Mouse (Mus musculus) testis, postnatal 14 days (tissue): ENCODE measurements around the gene Prkaa1.

Experiments used
- DNase-seq: peaks from one replicate; pipeline ENCODE4 v3.0.0; 2021; ENCODE audit warnings: low spot score

Gene Prkaa1

DNA sequence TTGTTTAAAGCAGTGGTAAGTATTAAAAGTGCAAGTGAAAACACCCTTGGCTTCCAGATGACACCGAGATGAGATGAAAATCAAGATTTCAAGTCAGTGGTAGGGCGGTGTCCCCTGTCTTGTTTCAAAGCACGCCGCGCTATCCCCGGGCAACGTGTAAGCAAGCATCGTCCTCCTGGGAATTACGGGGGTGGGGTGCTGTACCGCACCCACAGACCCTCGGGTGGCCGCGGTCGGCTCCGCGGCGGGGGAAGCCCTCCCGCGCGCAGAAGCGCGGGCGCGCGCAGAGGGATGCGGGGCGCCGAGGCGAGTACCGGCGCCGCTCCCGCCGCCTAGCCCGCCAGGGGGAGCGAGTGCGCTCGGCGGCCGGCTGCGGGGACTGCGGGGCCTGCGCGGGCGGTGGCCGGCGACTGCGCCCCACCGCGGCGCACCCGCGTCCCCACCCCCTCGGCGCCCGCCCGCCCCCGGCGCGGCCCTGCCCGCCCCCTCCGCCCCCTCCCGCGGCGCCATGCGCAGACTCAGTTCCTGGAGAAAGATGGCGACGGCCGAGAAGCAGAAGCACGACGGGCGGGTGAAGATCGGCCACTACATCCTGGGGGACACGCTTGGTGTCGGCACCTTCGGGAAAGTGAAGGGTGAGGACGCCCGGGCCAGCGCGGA lies at the start of gene Prkaa1:
Gene Prkaa1, plus strand, starts transcription at position 501 of the 660 bp plus-strand sequence.
- peak; percentile 72 for DNase-seq

DNA sequence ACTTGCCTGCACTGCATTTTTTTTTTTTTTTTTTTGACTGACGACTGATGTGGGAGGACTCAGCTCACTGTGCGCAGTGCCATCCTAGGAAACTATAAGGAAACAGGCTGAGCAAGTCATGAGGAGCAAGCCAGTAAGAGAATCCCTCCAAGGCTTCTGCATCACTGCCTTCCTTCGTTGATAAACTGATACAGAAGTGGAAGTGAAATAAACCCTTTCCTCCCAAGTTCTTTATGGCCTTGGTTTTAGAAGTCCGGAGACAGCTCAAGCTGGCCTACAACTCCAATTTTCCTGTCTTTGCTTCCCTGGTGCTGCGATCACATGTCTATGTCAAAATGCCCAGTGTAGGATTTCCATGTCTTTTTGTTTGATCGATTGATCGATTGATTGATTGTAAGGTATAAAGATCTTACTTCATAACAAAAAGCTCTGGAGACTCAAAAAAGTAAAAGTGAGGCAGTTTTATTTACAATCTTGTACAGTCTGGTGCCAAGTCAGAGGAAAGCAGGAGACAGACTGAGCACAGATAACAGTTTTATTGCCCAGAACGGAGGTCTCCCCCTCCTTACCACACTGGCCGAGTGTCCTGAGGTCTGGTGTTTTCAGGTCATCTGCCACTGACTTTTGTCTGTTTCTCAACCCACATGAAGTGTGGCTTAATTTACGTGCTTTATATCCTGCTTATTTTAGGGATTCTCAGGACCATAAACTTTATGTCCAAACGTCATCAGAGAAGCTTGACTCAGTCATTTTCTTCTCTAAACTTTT lies 47.9 kb upstream of the Prkaa1 start:
- no peak for DNase-seq

DNA sequence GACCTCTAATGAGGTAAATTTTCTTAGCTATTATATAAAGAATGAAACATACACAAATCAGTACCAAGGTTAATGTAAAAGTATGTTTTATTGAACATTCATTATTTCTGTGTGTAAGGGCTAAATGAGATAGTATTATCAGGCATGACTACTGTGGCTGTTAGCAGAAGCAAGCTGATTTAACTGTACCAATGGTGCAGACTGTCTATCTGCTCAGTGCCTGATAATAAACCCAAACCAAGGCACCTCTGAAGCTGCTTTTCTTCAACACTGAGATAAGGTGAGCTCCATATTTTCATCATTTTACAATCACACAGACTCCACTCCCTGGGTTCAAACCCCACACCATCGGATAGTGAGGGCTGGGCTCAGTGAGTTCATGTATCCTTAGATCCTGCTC lies 46.3 kb upstream of the Prkaa1 start:
- no peak for DNase-seq

DNA sequence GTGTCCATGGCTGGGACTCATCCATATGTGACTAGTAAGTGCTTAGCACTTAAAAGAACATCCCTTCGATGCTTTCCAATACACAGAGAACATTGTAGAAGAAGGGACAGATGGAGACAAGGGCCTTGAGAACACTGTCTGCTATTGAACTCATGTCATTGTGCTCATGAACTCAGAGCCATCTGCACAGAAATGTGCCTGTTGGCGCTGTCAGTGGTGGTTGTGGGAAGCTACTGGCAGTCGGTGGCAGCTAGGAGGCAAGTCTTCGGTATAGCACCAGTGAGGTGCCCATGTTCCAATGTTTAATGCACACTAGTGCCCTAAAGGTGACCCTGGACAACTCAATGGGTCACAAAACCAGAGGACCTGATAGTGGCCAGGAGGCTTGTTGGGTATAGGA lies 41.3 kb upstream of the Prkaa1 start:
- no peak for DNase-seq

DNA sequence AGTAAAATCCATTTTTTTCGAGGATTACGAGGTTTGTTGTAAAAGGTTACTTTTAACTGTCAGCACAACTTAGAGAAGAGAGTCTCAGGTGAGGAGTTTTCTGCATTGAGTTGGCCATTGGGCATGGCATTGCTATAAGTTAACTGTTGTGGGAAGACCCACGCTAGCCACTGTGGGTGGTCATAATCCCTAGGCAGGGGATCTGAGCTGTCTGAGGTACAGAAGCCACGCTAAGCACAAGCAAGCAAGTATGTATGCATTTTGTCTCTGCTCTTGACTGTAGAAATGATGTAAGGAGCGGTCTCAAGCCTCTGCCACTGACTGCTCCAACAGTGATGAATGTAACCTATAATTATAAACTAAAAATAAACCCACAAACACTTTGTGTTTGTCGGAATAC lies 37.8 kb upstream of the Prkaa1 start:
- DNase-seq, result no peak

DNA sequence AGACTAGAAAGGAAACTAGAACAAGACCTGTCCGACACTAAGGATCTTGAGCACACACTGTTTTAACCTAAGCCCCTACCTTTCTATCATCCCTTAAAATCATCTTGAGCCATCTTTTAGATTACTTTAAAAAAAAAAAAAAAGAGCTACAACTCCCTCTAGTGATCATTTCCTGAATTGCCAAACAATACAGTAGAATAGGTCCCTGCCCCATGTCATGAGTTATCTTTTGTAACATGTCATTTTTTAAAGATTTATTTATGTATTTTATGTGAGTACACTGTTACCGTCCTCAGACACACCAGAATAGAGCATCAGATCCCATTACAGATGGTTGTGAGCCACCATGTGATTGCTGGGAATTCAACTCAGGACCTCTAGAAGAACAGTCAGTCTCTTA lies 37.4 kb upstream of the Prkaa1 start:
- no peak for DNase-seq

DNA sequence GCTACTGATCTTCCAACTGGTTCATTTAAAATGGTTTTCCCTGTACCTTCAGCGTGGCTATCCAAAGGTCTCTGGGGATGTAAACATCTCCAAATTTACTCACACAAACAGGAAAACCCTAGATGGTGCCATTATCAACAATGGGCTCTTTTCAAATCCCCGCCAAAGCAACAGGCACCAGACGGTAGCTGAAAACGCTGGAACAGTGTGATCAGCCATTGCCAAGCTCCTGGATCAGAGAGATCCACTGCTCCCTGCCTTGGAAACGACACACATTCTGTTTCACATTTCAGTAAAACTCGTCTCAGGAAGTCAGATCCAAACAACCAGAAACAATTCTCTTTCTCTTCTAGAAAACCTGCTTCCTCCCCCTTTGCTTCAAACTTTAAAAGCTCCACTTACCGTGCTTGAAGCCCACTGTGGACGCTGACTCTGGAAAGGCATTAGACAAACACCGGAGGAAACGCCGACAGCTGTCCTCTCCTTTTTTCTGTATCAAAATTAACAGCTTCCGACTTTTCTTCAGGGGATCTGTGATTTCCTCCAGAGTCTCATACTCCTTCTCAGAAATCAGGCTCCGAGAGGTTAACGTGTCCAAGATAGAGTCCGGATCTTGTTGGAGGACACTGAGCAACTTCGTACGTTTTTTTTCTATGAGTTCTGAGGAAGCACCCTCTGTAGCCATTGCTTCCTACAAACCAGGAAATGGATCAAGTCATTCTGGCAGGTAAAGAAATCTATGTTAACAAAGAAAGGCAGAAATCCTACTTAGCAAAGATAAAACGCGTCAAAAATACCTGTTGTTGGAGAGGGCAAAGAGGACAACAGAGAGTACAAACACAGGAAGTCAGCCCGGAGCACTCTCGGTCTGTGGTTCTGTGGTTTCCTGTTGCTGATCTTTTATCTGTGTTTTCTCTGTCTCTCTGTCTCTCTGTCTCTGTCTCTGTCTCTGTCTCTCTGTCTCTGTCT lies 35.7 kb upstream of the Prkaa1 start, which contains the start of gene Card6:
Gene Card6, minus strand, starts transcription at position 854 of the 969 bp plus-strand sequence.
- no peak for DNase-seq

DNA sequence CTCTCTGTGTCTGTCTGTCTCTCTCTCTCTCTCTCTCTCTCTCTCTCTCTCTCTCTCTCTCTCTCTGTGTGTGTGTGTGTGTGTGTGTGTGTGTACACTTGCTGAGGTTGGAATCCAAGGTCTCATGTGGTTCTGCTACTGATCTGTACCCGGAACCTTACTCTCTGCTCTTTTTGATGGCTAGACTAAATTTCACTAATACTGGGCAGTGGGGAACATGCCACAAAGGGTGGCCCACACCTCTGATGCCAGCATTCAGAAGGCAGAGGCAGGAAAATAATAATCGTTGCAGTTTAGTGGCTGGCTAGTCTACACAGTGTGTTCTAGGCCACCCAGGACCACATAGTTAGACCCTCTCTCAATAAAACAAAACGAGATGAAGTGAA lies 35.0 kb upstream of the Prkaa1 start:
- DNase-seq, result no peak

DNA sequence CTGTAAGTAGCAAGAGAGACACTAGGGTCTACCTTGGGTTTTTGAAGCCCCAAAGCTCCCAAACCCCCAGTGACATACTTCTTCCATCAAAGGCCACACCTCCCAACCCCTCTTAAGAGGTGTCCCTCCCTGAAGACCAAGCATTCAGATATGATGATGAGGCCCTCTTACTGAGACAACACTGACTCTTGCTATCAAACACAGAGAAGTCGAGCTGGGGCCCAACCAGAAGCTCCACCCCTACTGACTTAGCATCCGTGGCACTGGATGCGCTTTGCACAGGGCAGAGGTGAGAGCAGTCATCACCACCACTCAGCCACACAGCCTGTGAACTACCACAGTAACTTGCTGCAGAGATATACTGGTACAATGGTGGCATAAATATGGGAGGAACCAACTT lies 31.0 kb upstream of the Prkaa1 start:
- DNase-seq, result no peak

DNA sequence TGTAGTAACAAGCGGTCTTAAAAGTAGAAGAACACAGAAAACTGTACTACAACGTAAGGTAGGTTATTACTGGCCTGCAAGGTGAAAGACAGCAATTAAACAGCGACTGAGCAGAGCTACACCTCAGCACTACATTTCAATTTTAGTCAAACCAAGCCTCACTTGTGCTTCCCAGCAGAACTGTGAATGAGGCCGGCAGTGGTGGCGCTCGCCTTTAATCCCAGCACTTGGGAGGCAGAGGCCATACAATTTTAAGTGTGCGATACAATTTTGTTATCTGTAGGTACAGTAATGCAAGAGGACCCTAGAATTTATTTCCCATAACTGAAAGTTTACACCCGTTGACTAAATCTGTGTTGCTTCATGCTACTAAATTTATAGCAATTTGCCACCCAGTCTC lies 28.5 kb upstream of the Prkaa1 start:
- no peak for DNase-seq

DNA sequence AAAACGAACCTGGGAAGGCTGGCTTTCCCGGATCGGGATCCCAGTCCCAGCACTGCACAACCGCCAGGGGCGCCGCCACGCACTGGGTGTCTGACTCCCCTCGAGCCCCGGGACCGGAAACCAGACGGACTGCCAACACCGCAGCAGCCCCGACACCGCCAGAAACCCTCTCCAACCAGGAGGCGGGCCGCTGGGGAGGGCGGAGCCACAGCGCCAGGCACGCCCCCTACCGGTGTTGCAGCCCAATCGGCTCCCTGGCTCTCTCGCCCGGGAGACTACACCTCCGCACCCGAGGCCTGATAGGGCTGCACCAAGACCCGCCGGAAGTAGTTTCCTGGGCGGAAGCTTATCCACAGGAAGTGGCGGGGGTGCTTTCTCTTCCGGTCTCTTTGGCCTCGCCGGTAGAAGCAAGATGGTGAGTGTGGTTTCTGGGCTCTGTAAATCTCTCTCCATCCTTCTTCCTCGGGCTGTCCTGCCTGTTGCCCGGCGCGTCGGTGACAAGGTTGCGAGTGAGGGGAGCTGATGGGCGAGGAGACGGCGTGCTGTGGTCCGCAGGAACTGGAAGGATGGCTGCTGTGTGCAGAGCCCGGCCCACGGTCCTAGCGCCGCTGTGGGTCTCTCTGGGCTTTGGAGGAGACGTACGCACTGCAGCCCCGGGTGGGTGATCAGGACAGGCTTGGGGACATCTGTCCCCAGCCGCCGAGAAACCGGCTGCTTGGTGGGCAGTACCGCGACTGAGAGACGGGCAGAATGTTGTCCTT lies 27.2 kb upstream of the Prkaa1 start, which contains the start of gene Rpl37:
Gene Rpl37, plus strand, starts transcription at position 376 of the 761 bp plus-strand sequence.
- peak; percentile 98 for DNase-seq

DNA sequence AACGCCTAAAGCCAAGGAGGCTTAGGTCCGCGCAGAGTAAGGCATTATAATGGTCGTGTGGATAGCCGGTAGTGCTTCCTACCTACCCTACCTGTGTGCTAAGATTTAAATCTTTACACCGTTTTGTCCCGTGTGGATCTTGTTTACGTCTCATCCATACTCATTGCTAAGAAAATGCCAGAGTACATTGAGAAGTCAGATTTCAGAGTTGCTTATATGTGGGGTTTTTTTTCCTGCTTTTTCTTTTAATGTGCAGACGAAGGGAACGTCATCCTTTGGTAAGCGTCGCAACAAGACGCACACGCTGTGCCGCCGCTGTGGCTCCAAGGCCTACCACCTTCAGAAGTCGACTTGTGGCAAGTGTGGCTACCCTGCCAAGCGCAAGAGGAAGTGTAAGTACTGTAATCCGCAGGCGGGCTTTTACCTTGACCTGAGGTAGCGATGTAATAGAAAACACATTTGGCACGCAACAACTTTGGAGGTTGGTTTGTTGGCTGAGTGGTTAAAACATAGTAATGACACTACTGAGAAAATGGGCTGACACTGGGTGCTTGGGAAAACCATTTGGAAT lies 26.5 kb upstream of the Prkaa1 start:
- no peak for DNase-seq

DNA sequence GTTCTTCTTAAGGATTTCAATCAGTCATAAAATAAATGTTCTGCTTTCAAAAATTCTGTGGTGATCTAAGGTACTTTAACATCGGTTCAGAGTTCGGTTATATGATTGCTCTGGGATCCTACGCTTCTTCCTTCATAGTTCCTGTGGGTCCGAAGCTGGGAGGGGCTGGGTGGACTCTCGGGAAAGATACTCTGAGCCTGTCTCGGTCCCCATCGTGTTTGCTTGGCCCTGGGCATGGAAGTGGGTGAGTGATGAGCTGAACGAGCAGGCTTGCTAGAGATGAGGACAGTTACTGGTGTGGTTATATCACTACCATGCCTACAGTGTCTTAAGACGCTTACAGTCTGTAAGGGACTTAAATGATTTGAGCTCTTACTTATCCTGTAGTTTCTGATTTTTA lies 25.0 kb upstream of the Prkaa1 start:
- no peak for DNase-seq

DNA sequence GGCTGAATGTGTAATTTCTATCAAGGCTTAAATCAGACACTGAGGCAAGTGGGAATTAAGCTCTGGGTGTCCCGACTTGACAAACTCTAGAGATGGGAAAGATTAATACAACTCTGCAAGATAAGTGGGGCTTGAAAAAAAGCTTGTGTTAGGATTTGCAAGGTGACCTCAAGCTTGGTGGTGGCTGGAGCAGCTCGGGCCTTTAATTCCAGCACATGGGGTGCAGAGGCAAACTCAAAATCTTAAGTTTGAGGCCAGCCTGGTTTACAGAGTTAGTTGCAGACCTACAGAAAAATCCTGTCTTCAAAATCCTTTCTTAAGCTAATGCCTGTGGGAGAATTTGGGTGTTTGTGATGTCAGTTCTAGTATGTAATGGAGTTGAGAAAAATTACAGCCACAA lies 24.5 kb upstream of the Prkaa1 start:
- DNase-seq, result no peak

DNA sequence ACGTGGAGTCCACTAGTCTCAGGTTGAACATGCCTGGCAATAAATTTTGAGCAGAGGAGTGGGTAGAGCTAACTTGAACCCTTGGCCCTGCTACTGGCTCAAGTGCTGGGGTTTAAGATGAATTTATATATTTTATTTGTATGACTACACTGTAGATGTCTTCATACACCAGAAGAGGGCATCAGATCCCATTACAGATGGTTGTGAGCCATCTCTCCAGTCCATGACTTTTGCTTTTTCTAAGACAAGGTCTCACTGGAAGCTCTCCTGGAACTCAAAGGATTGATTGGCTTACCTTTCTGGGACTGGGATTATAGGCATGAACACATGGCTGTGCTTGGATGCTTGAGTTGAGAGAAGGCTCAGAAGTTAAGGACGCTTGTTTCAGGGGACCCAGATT lies 24.0 kb upstream of the Prkaa1 start:
- DNase-seq, result no peak

DNA sequence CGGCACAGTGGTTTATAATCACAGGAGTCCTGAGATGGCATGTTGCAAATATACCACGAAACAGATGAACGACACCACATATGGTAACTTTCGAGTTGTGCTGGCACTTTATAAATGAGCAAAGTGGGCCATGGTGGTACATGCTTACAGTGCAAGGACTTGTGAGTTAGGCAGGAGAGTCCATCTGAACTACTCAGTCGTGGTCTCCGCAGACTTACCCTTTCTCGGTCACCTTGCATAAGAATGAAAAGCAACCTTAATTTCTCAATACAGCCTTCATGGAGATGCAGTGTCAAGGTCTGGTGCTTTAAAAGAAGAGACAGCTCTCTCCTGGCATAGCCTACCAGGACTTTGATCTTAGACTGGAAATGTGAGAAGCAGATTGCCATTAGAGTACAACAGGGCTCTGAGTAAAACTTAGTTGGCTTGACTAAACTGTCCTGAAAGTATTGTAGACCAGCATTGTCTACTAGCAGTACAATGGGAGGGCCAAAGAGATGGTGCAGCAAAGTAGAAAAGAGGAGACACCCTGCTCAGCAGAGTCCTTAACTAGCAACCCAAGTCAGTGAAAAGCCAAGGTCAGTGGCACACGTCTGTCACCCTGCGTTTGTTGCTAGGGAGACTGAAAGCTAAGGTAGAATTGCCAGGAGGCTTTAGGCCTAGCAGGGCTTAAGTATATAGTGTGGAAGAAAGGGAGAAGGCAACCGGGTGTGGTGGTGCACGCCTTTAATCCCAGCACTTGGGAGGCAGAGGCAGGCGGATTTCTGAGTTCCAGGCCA lies 21.9 kb upstream of the Prkaa1 start:
- no peak for DNase-seq

DNA sequence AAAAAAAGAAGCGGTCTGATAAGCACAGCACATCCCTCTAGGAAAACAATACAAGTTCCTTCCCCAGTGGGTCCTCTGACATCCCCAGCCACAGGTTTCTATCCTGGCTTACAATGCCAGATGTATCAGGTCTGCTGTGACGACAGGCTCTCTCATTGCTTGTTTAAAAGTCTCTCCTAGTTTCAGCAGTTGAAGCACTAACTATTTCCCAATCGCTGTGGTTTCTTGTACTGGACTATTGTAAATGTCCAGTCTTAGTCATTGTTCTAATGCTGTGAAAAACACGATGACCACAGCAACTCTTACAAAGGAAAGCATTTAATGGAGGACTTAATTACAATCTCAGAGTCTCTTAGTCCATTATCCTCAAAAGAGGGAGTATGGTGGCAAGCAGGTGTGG lies 17.2 kb upstream of the Prkaa1 start:
- no peak for DNase-seq

DNA sequence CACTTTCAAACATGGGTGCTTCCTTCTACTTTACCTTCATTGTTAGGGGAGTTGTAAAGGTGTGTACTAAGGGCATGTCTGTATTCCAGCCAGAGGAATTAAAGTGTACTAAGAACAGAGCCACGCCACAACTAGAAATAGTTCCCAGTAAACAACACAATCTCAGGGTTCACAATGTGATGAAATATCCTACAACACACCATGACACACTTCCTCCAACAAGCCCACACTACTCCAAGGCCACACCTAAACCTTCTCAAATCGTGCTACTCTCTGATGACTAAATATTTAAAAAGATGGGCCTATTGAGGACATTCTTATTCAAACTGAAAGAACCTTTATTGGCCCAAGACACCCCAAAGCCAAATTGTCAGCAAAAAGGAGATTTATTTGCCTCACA lies 16.2 kb upstream of the Prkaa1 start:
- no peak for DNase-seq

DNA sequence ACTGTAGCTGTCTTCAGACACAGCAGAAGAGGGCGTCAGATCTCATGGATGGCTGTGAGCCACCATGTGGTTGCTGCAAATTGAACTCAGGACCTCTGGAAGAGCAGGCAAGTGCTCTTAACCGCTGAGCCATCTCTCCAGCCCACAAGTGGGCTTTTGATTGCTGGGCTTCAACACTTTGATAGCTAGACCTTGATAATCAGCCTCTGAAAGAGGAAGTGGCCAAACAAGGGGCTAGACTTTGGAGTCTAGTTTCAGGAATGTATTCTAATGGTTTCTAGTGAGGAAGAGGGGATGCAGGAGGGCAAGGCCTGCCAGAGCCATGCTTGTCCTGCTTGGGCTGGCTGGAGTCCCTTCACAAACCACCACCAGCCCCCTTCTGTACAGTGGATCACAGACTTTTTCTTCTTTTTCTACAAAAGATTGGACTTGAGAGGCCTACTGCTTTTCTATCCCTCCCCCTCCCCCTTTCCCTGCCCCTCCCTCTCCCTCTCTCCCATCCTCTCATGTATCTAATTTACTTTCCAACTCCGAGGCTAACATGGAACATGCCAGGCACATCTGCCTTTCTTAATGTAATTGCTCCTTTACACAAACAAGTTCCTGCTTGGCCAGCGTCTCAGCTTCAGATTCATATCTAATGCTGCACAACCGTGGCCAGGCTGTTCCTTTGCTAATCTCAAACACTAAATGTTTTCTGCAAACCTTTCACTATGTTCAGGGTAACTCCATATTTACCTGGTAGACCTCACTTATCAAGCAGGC lies 15.3 kb upstream of the Prkaa1 start:
- no peak for DNase-seq
